Mouse (Mus musculus) thymus, postnatal 14 days (tissue): ENCODE data around the gene Olfr107.

Source experiments
- DNase-seq: peaks from one replicate; pipeline ENCODE4 v3.0.0; 2021

The Olfr107 gene

GRCm38 (mm10) chr17:37398926-37399325 is at the start of gene Olfr107:
TSS of gene Olfr107 (plus strand) at chr17:37399226.
- DNase-seq = no peak

DNA sequence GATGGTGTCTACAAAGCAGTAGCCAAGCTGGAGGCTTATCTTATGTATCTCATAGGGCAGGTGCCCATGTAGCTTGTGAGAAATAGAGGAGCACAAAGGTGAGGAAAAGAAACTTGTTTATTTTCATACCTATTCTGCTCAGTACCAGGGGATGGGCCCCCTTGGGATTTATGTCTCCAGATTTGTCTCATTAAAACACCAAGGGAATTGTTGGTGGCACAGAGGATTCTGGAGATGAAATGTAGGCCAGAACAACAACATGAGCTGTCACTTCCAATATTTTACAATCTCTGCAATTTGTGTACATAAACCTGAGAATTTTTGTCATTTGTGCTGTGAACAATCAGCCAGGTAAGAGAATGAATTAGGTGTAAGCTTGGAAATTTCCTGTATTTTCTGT is 39.7 kb upstream of the Olfr107 start, which contains the start of gene Olfr104-ps:
TSS of gene Olfr104-ps (plus strand) at position 301 of the 400 bp plus-strand sequence.
- no peak for DNase-seq

DNA sequence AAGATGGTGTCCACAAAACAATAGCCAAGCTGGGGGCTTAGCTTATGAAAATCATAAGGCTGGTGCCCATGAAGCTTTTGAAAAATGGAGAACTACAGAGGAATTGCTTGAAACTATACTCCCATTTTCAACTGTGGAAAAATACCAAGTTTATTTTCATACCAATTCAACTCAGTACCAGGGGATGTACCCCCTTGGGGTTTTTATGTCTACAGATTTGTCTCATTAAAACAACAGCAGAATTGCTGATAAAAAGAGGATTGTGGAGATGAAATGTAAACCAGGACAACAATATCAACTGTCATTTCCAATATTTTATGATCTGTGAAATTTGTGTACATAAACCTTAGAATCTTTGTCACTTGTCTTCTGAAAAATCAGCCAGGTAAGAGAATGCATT is 20.3 kb upstream of the Olfr107 start, which contains the start of gene Olfr105-ps:
TSS of gene Olfr105-ps (plus strand) at position 301 of the 400 bp plus-strand sequence.
- DNase-seq = no peak

GRCm38 (mm10) chr17:37390093-37390492 is 8.9 kb upstream of the Olfr107 start, which contains the start of gene Olfr106-ps:
TSS of gene Olfr106-ps (plus strand) at chr17:37390393.
- no peak for DNase-seq

- DNase-seq = no peak
Observed at GRCm38 (mm10) chr17:37413380-37413779, 14.4 kb downstream of the Olfr107 start.

DNA sequence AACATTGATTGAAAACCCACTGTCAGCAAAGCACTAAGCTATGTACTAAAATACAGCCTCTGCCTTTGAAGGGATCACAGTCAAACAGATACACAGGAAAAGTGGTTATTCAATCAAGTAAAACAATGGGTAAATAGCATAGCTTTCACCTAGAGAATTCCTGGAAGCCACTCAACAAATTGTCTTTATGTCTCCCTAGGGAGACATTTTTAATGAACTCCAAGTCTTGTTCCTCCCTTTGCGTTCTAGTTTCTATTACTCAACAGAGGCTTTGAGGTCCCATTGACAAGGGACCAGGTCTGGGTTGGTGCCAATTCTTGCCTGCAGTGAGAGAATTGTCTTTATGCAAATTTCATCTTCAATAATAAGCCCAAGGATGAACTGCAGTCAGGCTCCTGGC is 46.2 kb downstream of the Olfr107 start, which contains the start of gene Olfr108:
TSS of gene Olfr108 (plus strand) at position 301 of the 400 bp plus-strand sequence.
- DNase-seq = no peak
